Mouse (Mus musculus) lung, adult 2 months (tissue): Measurements from ENCODE around the gene Cers6.

Source experiments
- CTCF ChIP-seq: fragments of 200-500 bp; IDR thresholded peaks from 2 replicates; pipeline ENCODE4 v1.5.1; 2011; ENCODE audit warnings: mild to moderate bottlenecking, low read length, control low read depth; ENCODE audit not compliant: insufficient read depth
- POLR2A ChIP-seq: fragments of 200-500 bp; IDR thresholded peaks from 2 replicates; pipeline ENCODE4 v1.6.1; 2011; ENCODE audit warnings: low read depth, mild to moderate bottlenecking, control low read depth, low read length, borderline replicate concordance; ENCODE audit errors: extremely low read depth

DNA sequence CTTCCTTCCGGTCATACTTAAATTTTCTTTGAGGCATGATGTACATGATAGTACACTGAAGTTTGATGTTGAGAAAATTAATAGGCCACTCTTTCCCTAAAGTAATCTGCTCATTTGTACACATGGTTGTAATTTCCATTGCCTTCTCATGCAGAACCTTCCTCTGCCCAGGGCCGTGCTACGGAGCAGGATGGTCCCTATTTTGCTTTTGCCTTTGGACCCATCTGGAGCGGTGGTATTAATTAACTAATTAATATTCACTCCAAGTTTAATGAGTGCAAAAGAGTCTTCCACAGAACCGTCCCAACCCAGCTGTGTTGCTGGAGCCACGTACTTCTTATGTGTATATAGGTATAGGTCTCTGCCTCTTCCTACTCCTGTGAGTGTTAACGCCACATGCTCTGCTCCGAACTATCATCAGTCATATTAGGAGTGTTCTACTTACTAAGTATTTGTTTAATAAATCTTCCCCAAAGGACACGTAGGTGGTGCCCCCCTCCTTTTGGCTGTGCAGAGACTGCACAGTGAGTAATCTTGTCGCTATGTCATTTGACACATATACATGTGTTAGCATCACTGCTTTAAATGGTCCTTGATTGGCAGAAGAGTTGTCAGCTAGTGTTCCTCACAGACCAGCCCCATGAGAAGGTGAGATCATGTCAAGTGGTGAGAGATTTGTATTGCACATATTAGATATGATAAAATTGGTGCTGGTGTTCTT is 34.0 kb downstream of the Cers6 start:
- TF ChIP-seq CTCF (no peak), POLR2A (no peak)
